Mouse (Mus musculus): ENCODE measurements around the gene Tmem220. TPM values are rescaled to one million over a fixed set of nuclear protein-coding genes. Genes with fewer than 3 reads are reported as not detected.
"Not testable (repeated sequence)": the region's sequence is repeated elsewhere in the genome, so short reads cannot be mapped to it uniquely, and the experiment has no call there.

Tmem220 gene
- total RNA-seq, 2 experiments from 2014 or later = 5.9 to 6.2 TPM

GRCm38 (mm10) chr11:67017801-67018591 lies 7.0 kb upstream of the Tmem220 start:
- DNase-seq (ENCODE audit: low spot score in 2 of 2) = no peak

- DNase-seq (ENCODE audit: low spot score in 2 of 2) = no peak
Measured at GRCm38 (mm10) chr11:67019711-67020475, 5.1 kb upstream of the Tmem220 start.

GRCm38 (mm10) chr11:67020948-67021347 lies 4.0 kb upstream of the Tmem220 start:
- no peak for DNase-seq (ENCODE audit: low spot score in 2 of 2)

- no peak for DNase-seq (ENCODE audit: low spot score in 2 of 2)
Measured at GRCm38 (mm10) chr11:67022354-67023115, 2.4 kb upstream of the Tmem220 start.

GRCm38 (mm10) chr11:67023191-67023590 lies 1.8 kb upstream of the Tmem220 start:
- DNase-seq (ENCODE audit: low spot score in 2 of 2) = not testable (repeated sequence)

- no peak for DNase-seq (ENCODE audit: low spot score in 2 of 2)
Measured at GRCm38 (mm10) chr11:67023802-67024340, 1.1 kb upstream of the Tmem220 start.

GRCm38 (mm10) chr11:67030904-67031602 lies 6.1 kb downstream of the Tmem220 start:
- DNase-seq (ENCODE audit: low spot score in 2 of 2) = no peak

- DNase-seq (ENCODE audit: low spot score in 2 of 2) = no peak
Measured at GRCm38 (mm10) chr11:67031603-67031915, 6.6 kb downstream of the Tmem220 start.

- no peak for DNase-seq (ENCODE audit: low spot score in 2 of 2)
Measured at GRCm38 (mm10) chr11:67034775-67035485, 10.0 kb downstream of the Tmem220 start.

GRCm38 (mm10) chr11:67036229-67036628 lies 11.3 kb downstream of the Tmem220 start:
- DNase-seq (ENCODE audit: low spot score in 2 of 2) = no peak

- no peak for DNase-seq (ENCODE audit: low spot score in 2 of 2)
Measured at GRCm38 (mm10) chr11:67036892-67037291, 11.9 kb downstream of the Tmem220 start.

GRCm38 (mm10) chr11:67039799-67040198 lies 14.8 kb downstream of the Tmem220 start:
- DNase-seq (ENCODE audit: low spot score in 2 of 2) = no peak

- DNase-seq (ENCODE audit: low spot score in 2 of 2) = no peak
Measured at GRCm38 (mm10) chr11:67040483-67040882, 15.5 kb downstream of the Tmem220 start.

GRCm38 (mm10) chr11:67043007-67043406 lies 18.1 kb downstream of the Tmem220 start:
- no peak for DNase-seq (ENCODE audit: low spot score in 2 of 2)

- no peak for DNase-seq (ENCODE audit: low spot score in 2 of 2)
Measured at GRCm38 (mm10) chr11:67044959-67045358, 20.0 kb downstream of the Tmem220 start.

GRCm38 (mm10) chr11:67047199-67047598 lies 22.2 kb downstream of the Tmem220 start:
- DNase-seq (ENCODE audit: low spot score in 2 of 2) = no peak

GRCm38 (mm10) chr11:67048496-67048895 lies 23.5 kb downstream of the Tmem220 start:
- DNase-seq (ENCODE audit: low spot score in 2 of 2) = no peak

- no peak for DNase-seq (ENCODE audit: low spot score in 2 of 2)
Measured at GRCm38 (mm10) chr11:67049256-67049655, 24.3 kb downstream of the Tmem220 start.

GRCm38 (mm10) chr11:67051676-67052320 lies 26.8 kb downstream of the Tmem220 start:
- DNase-seq (ENCODE audit: low spot score in 2 of 2) = no peak
